9 mouse cellular contexts compared by ENCODE assay signal in genomic region chr12:112843803-112844202, GRCm38 (mm10). TPM values are rescaled to one million over a fixed set of nuclear protein-coding genes. Genes with fewer than 3 reads are reported as not detected.
DNase-seq lines count a peak whose midpoint lies in the region; ATAC-seq and TF ChIP-seq lines count a peak whose summit lies in the region.
"Had no signal": no experiment of that assay in that cellular context is flagged by ENCODE, and none has a peak within 500 bp of the region (broad histone marks: within the 10 kb centered on the region; RNA-seq: fewer than 3 reads in every experiment).

No protein-coding gene starts in this region.

- no peak overlapping the region for H3K9ac ChIP-seq in forebrain, postnatal 0 days
- H3K9ac ChIP-seq: lung, embryonic 15.5 days had no signal

- H3K27me3 ChIP-seq in forebrain, postnatal 0 days (ENCODE audit: insufficient read depth, low read length): no peaks in the 10 kb centered on the region
- H3K27me3 ChIP-seq: lung, embryonic 15.5 days had no signal

- TF ChIP-seq CTCF in forebrain, postnatal 0 days (IDR thresholded peaks at IDR 0.05; ENCODE audit: low read depth): peak; percentile 93

- H3K4me1 ChIP-seq in forebrain, postnatal 0 days (ENCODE audit: insufficient read depth): no peaks in the 10 kb centered on the region
- H3K4me1 ChIP-seq: lung, embryonic 15.5 days had no signal

- ATAC-seq in forebrain, postnatal 0 days: peak; percentile 74
- ATAC-seq in hematopoietic stem cell, adult 5-6 weeks (replicated peaks in 1 of 2; ENCODE audit: insufficient read depth in 1 of 2, low FRiP score in 2 of 2, low TSS enrichment in 1 of 2, low read depth in 1 of 2, poor library complexity in 2 of 2, severe bottlenecking in 2 of 2): peak; percentile 88 to 89

- no peak overlapping the region for H3K4me2 ChIP-seq in forebrain, postnatal 0 days (ENCODE audit: low read depth)
- H3K4me2 ChIP-seq: lung, embryonic 15.5 days had no signal

- no peak overlapping the region for H3K4me3 ChIP-seq in forebrain, postnatal 0 days (ENCODE audit: low read depth, low read length)
- H3K4me3 ChIP-seq: lung, embryonic 15.5 days had no signal

- peak; percentile 62 for DNase-seq in Muller cell, postnatal 12 days (ENCODE audit: inconsistent ontology term)
- peak; percentile 73 for DNase-seq in cerebellum, adult 11-12 months
- peak; percentile 80 for DNase-seq in forebrain, postnatal 0 days
- DNase-seq in layer of hippocampus, adult 9-11 months: peak; percentile 73
- peak; percentile 95 for DNase-seq in lung, postnatal 14 days
- DNase-seq in right cerebral cortex, postnatal 10 days (ENCODE audit: low spot score in 2 of 2): peak; percentile 70 to 85
- peak; percentile 91 for DNase-seq in urinary bladder, postnatal 14 days (ENCODE audit: low spot score)

- 23% methylated on average over 3 of the region's 3 CpGs for WGBS in forebrain, postnatal 0 days

- H3K9me3 ChIP-seq in forebrain, postnatal 0 days (ENCODE audit: low read length): no peaks in the 10 kb centered on the region
- H3K9me3 ChIP-seq: lung, embryonic 15.5 days had no signal

- no peaks in the 10 kb centered on the region for H3K36me3 ChIP-seq in forebrain, postnatal 0 days (ENCODE audit: insufficient read depth)
- H3K36me3 ChIP-seq: lung, embryonic 15.5 days had no signal

- H3K27ac ChIP-seq in forebrain, postnatal 0 days (ENCODE audit: low read depth, low read length): no peak overlapping the region
- H3K27ac ChIP-seq: lung, embryonic 15.5 days had no signal

RNA-seq across cellular contexts. Expression of gene Cdca4, which starts 14.6 kb away (rescaled TPM):
- 28.8 and 31.3 TPM in 2 replicates for total RNA-seq in forebrain, postnatal 0 days (2014; rRNA removed)
- 29.7 and 33.0 TPM in 2 replicates for polyA plus RNA-seq in forebrain, postnatal 0 days (2015; fragmentation: Nextera tagmentation; extraction: Ambion mirVana)
- 51.3 and 54.0 TPM in 2 replicates for total RNA-seq in hematopoietic stem cell, adult 5-6 weeks (2017)

RNA-seq across cellular contexts. Expression of gene Gpr132, which starts 24.2 kb away (rescaled TPM):
- total RNA-seq in forebrain, postnatal 0 days (2014; rRNA removed): 0.10 TPM in 1 of 2 replicates, not detected in the other
- polyA plus RNA-seq in forebrain, postnatal 0 days (2015; fragmentation: Nextera tagmentation; extraction: Ambion mirVana): not detected in 2 replicates
- 14.8 and 15.9 TPM in 2 replicates for total RNA-seq in hematopoietic stem cell, adult 5-6 weeks (2017)

RNA-seq across cellular contexts. Expression of gene Clba1, which starts 35.1 kb away (rescaled TPM):
- 17.6 and 19.5 TPM in 2 replicates for total RNA-seq in forebrain, postnatal 0 days (2014; rRNA removed)
- 23.5 and 26.1 TPM in 2 replicates for polyA plus RNA-seq in forebrain, postnatal 0 days (2015; fragmentation: Nextera tagmentation; extraction: Ambion mirVana)
- 0.75 and 2.0 TPM in 2 replicates for total RNA-seq in hematopoietic stem cell, adult 5-6 weeks (2017)

RNA-seq across cellular contexts. Expression of gene Ahnak2, which starts 41.3 kb away (rescaled TPM):
- total RNA-seq in forebrain, postnatal 0 days (2014; rRNA removed): 2.5 and 3.0 TPM in 2 replicates
- 0.88 and 1.3 TPM in 2 replicates for polyA plus RNA-seq in forebrain, postnatal 0 days (2015; fragmentation: Nextera tagmentation; extraction: Ambion mirVana)
- 0.45 TPM in 1 of 2 replicates, not detected in the other for total RNA-seq in hematopoietic stem cell, adult 5-6 weeks (2017)

Comparison
In these comparisons a context has a peak if more than half of its experiments do, and no peak if none do; other contexts are left out.
1. RNA of gene Gpr132, which starts 24.2 kb away (total RNA-seq): 14.8 to 15.9 TPM in hematopoietic stem cell, adult 5-6 weeks; 0.10 TPM in forebrain, postnatal 0 days; every median in the first group is over 10 times any median in the second.
2. Peak in every context shown above with its lines, with median percentiles within 50 percentile points of each other: DNase-seq.